Mouse (Mus musculus): Measurements from ENCODE around the gene Mettl27. TPM values are rescaled to one million over a fixed set of nuclear protein-coding genes. Genes with fewer than 3 reads are reported as not detected.
"Not testable (repeated sequence)": the region's sequence is repeated elsewhere in the genome, so short reads cannot be mapped to it uniquely, and the experiment has no call there.

Gene Mettl27
- polyA plus RNA-seq, 1 experiment from 2014 or later = 6.8 TPM

DNA sequence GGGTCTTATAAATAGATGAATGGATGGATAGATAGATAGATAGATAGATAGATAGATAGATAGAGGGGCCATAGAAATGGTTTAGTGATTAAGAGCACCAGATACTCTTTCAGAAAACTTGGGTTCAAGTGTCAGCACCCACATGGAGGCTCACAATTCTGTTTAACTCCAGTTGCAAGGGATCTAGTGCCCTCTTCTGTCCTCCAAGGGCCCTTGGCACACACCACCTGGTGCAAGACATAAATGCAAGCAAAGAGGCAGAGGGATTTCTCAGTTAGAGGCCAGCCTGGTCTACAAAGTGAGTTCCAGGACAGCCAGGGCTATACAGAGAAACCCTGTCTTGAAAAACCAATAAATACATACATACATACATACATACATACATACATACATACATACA, 32.5 kb downstream of the Mettl27 start:
- ATAC-seq (ENCODE audit: low FRiP score, low read depth); H3K27me3 ChIP-seq; H3K27ac ChIP-seq (replicated peaks); H3K36me3 ChIP-seq; H3K9me3 ChIP-seq; H3K4me2 ChIP-seq; H3K9ac ChIP-seq; H3K4me3 ChIP-seq: not testable (repeated sequence)
- H3K4me1 ChIP-seq (replicated peaks) = peaks cover 11% of the 10 kb centered on the region

- peak overlapping the region; percentile 26 for H3K4me3 ChIP-seq
- no peak overlapping the region for H3K27ac ChIP-seq (replicated peaks)
- no peak overlapping the region for H3K9ac ChIP-seq
- no peaks in the 10 kb centered on the region for H3K36me3 ChIP-seq
- H3K9me3 ChIP-seq = no peaks in the 10 kb centered on the region
- H3K4me1 ChIP-seq (replicated peaks) = peaks cover 11% of the 10 kb centered on the region
- 5% methylated on average over 10 of the region's 10 CpGs for WGBS
- H3K4me2 ChIP-seq = peak overlapping the region; percentile 54
- 0 out of 2 replicates have a peak, but pooled peaks cover 4% of the 10 kb centered on the region for H3K27me3 ChIP-seq
- ATAC-seq (ENCODE audit: low FRiP score, low read depth) = 0 out of 2 replicates have a peak, but pooled peaks have one; percentile 57
Observed at GRCm38 (mm10) chr5:134965473-134965851, 33.3 kb downstream of the Mettl27 start.

- ATAC-seq (ENCODE audit: low FRiP score, low read depth) = peak; percentile 79
- WGBS = 3% methylated on average over 33 of the region's 33 CpGs
Observed at GRCm38 (mm10) chr5:134965852-134966821, 34.0 kb downstream of the Mettl27 start.

DNA sequence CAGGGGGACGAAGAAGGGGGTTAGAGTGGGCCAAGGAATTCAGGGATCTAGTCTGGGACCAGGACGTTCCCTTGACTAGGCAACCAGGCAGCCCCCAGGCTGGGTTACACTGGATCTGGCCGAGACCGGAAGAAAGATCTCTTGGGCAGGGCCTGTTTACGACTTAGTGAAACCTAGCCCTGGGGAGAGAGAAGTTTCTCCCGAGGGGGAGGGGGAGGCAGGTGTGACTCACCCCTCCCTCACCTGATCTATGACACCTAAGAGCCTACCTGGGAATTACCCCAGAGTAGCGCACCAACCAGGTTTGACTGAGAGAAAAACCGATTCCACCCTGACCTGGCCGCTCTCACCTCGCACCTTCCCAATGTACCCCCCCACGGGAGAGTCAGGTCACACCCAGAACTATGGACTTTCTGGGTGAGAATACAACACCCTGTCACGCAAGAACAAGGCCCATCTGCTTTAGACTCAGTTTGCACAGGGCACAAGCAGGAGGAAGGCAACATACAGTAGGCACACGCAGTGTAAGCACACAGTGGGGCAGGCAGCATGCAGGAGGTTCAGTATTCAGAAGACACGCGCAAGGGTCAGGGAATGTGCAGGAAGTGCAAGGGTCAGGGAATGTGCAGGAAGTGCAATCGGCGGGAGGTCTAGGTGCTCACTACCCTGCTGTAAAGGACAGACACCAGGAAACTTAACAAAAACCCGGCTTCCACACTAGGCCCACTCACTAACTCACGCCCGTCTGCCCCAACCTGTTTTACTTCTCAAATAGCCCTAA, 35.2 kb downstream of the Mettl27 start:
- Histone ChIP-seq H3K27me3 (0 out of 2 replicates have a peak, but pooled peaks cover 4% of the 10 kb centered on the region), H3K4me1 (replicated peaks) (peaks cover 11% of the 10 kb centered on the region), H3K27ac (replicated peaks) (no peak overlapping the region), H3K9ac (no peak overlapping the region), H3K4me2 (no peak overlapping the region), H3K36me3 (no peaks in the 10 kb centered on the region), H3K4me3 (no peak overlapping the region), H3K9me3 (no peaks in the 10 kb centered on the region)
- no peak for ATAC-seq (ENCODE audit: low FRiP score, low read depth)
- 73% methylated on average over 20 of the region's 20 CpGs for WGBS

More at GRCm38 (mm10) chr5:134965852-134966821, 34.0 kb downstream of the Mettl27 start:
- no peak overlapping the region for H3K9ac ChIP-seq
- H3K4me3 ChIP-seq = peak overlapping the region; percentile 26
- 0 out of 2 replicates have a peak, but pooled peaks cover 4% of the 10 kb centered on the region for H3K27me3 ChIP-seq
- peaks cover 11% of the 10 kb centered on the region for H3K4me1 ChIP-seq (replicated peaks)
- H3K4me2 ChIP-seq = peak overlapping the region; percentile 54
- H3K9me3 ChIP-seq = no peaks in the 10 kb centered on the region
- no peaks in the 10 kb centered on the region for H3K36me3 ChIP-seq
- no peak overlapping the region for H3K27ac ChIP-seq (replicated peaks)

GRCm38 (mm10) chr5:134970671-134971070, 38.5 kb downstream of the Mettl27 start:
- no peaks in the 10 kb centered on the region for H3K9me3 ChIP-seq
- 76% methylated on average over 8 of the region's 8 CpGs for WGBS
- no peak overlapping the region for H3K27ac ChIP-seq (replicated peaks)
- H3K27me3 ChIP-seq = 0 out of 2 replicates have a peak, but pooled peaks cover 4% of the 10 kb centered on the region
- H3K9ac ChIP-seq = no peak overlapping the region
- H3K4me2 ChIP-seq = no peak overlapping the region
- peaks cover 10% of the 10 kb centered on the region for H3K4me1 ChIP-seq (replicated peaks)
- H3K36me3 ChIP-seq = no peaks in the 10 kb centered on the region
- ATAC-seq (ENCODE audit: low FRiP score, low read depth) = no peak
- H3K4me3 ChIP-seq = no peak overlapping the region

DNA sequence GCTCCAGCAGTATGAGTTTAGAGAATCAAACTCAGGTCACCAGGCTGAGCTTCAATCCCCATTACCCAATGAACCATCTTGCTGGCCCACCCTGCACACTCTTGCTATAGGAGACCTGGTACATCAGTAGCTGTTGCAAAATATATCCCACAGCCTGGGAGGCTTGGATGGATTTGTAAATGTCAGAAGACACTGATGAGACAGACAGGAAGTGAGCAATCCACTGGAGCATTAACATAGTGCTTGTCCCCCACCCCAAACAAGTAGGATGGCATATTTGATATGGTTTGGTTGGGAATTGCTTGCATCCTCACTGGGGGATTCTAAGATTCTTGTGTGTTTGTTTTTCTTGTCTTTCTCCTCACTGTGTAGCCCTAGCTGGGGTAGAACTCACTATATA, 40.9 kb downstream of the Mettl27 start:
- Histone ChIP-seq H3K27me3 (no peaks in the 10 kb centered on the region), H3K36me3 (no peaks in the 10 kb centered on the region), H3K9me3 (no peaks in the 10 kb centered on the region), H3K9ac (no peak overlapping the region), H3K4me1 (replicated peaks) (no peaks in the 10 kb centered on the region), H3K4me3 (no peak overlapping the region), H3K27ac (replicated peaks) (no peak overlapping the region), H3K4me2 (no peak overlapping the region)
- no peak for ATAC-seq (ENCODE audit: low FRiP score, low read depth)

GRCm38 (mm10) chr5:134973526-134973925, 41.4 kb downstream of the Mettl27 start:
- Histone ChIP-seq H3K9me3 (no peaks in the 10 kb centered on the region), H3K4me1 (replicated peaks) (no peaks in the 10 kb centered on the region), H3K27ac (replicated peaks) (no peak overlapping the region), H3K36me3 (no peaks in the 10 kb centered on the region), H3K4me2 (no peak overlapping the region), H3K9ac (no peak overlapping the region), H3K27me3 (no peaks in the 10 kb centered on the region), H3K4me3 (no peak overlapping the region)
- WGBS = 86% methylated on average over 7 of the region's 7 CpGs
- ATAC-seq (ENCODE audit: low FRiP score, low read depth) = no peak

GRCm38 (mm10) chr5:134974294-134974693, 42.1 kb downstream of the Mettl27 start:
- 68% methylated on average over 7 of the region's 7 CpGs for WGBS
- no peak overlapping the region for H3K4me2 ChIP-seq
- H3K36me3 ChIP-seq = no peaks in the 10 kb centered on the region
- H3K27me3 ChIP-seq = no peaks in the 10 kb centered on the region
- H3K9me3 ChIP-seq = no peaks in the 10 kb centered on the region
- H3K9ac ChIP-seq = no peak overlapping the region
- no peak for ATAC-seq (ENCODE audit: low FRiP score, low read depth)
- H3K4me1 ChIP-seq (replicated peaks) = no peaks in the 10 kb centered on the region
- no peak overlapping the region for H3K4me3 ChIP-seq
- H3K27ac ChIP-seq (replicated peaks) = no peak overlapping the region

- no peaks in the 10 kb centered on the region for H3K4me1 ChIP-seq (replicated peaks)
- H3K4me2 ChIP-seq = no peak overlapping the region
- H3K27ac ChIP-seq (replicated peaks) = no peak overlapping the region
- no peak for ATAC-seq (ENCODE audit: low FRiP score, low read depth)
- no peak overlapping the region for H3K4me3 ChIP-seq
- H3K27me3 ChIP-seq = no peaks in the 10 kb centered on the region
- 64% methylated on average over 2 of the region's 2 CpGs for WGBS
- H3K9me3 ChIP-seq = no peaks in the 10 kb centered on the region
- no peaks in the 10 kb centered on the region for H3K36me3 ChIP-seq
- no peak overlapping the region for H3K9ac ChIP-seq
Observed at GRCm38 (mm10) chr5:134974921-134975320, 42.8 kb downstream of the Mettl27 start.

- Histone ChIP-seq H3K4me3 (no peak overlapping the region), H3K9ac (no peak overlapping the region), H3K36me3 (no peaks in the 10 kb centered on the region), H3K9me3 (no peaks in the 10 kb centered on the region), H3K4me2 (no peak overlapping the region), H3K27me3 (no peaks in the 10 kb centered on the region), H3K4me1 (replicated peaks) (no peaks in the 10 kb centered on the region), H3K27ac (replicated peaks) (no peak overlapping the region)
- WGBS = 91% methylated on average over 2 of the region's 2 CpGs
- ATAC-seq (ENCODE audit: low FRiP score, low read depth) = no peak
Observed at GRCm38 (mm10) chr5:134976164-134976563, 44.0 kb downstream of the Mettl27 start.

GRCm38 (mm10) chr5:134976577-134977250, 44.5 kb downstream of the Mettl27 start:
- H3K36me3 ChIP-seq = no peaks in the 10 kb centered on the region
- ATAC-seq (ENCODE audit: low FRiP score, low read depth) = no peak
- WGBS = 85% methylated on average over 14 of the region's 14 CpGs
- H3K9ac ChIP-seq = no peak overlapping the region
- H3K4me3 ChIP-seq = no peak overlapping the region
- H3K27me3 ChIP-seq = no peaks in the 10 kb centered on the region
- no peaks in the 10 kb centered on the region for H3K9me3 ChIP-seq
- no peak overlapping the region for H3K27ac ChIP-seq (replicated peaks)
- H3K4me2 ChIP-seq = no peak overlapping the region
- H3K4me1 ChIP-seq (replicated peaks) = no peaks in the 10 kb centered on the region
